Mouse (Mus musculus): ENCODE measurements around the gene Cfap77.

Cfap77 gene

GRCm38 (mm10) chr2:28897340-28897899, 157.4 kb downstream of the Cfap77 start:
- DNase-seq = no peak

GRCm38 (mm10) chr2:28895876-28896275, 159.0 kb downstream of the Cfap77 start:
- no peak for DNase-seq

- DNase-seq = no peak
These were observed 161.3 kb downstream of the Cfap77 start for GRCm38 (mm10) chr2:28893526-28893925.

- peak; percentile 14 to 42 for DNase-seq
These were observed 162.1 kb downstream of the Cfap77 start for GRCm38 (mm10) chr2:28892796-28893195.

GRCm38 (mm10) chr2:28884914-28885313, 170.0 kb downstream of the Cfap77 start:
- DNase-seq = no peak

GRCm38 (mm10) chr2:28882826-28883485, 171.9 kb downstream of the Cfap77 start:
- no peak for DNase-seq

- DNase-seq = no peak
These were observed 172.8 kb downstream of the Cfap77 start for GRCm38 (mm10) chr2:28882047-28882446.

- DNase-seq = peak in 1 of 2 experiments; percentile 46
These were observed 173.6 kb downstream of the Cfap77 start for GRCm38 (mm10) chr2:28881275-28881674.
